Mouse (Mus musculus) stomach, embryonic 16.5 days (tissue): ENCODE measurements at regions not wholly inside any gene's neighbourhood (a gene's known extent, or its start where the extent isn't known, plus 50 kb on each side); places are given as distances from the start of the nearest gene placed in this dataset.

ENCODE experiments used
- ATAC-seq: fragments of 200-750 bp; cut with Nextera tagmentation; 2 replicates; pipeline ENCODE4 v1.8.0; 2017; ENCODE audit warnings: moderate number of reproducible peaks, moderate TSS enrichment; ENCODE audit not compliant: insufficient read depth, low FRiP score
- H3K27ac ChIP-seq: fragments of 300-500 bp; sonication (generic); 2 replicates; pipeline ENCODE4 v1.5.1; 2014; ENCODE audit warnings: low read length
- H3K27me3 ChIP-seq: fragments of 300-500 bp; sonication (generic); 2 replicates; pipeline ENCODE4 v1.6.1; 2014; ENCODE audit warnings: low read length, control low read depth, mixed read lengths; ENCODE audit not compliant: control insufficient read depth, insufficient read depth
- H3K36me3 ChIP-seq: fragments of 300-500 bp; sonication (generic); 2 replicates; pipeline ENCODE4 v1.6.1; 2014; ENCODE audit warnings: low read length; ENCODE audit not compliant: control insufficient read depth, insufficient read depth
- H3K4me1 ChIP-seq: fragments of 300-500 bp; sonication (generic); 2 replicates; pipeline ENCODE4 v1.6.1; 2014; ENCODE audit warnings: low read length, control low read depth, mixed read lengths; ENCODE audit not compliant: control insufficient read depth, insufficient read depth
- H3K4me2 ChIP-seq: fragments of 300-500 bp; sonication (generic); 2 replicates; pipeline ENCODE4 v1.6.1; 2014; ENCODE audit warnings: low read depth, low read length, mixed read lengths
- H3K4me3 ChIP-seq: fragments of 300-500 bp; sonication (generic); replicated peaks from 2 replicates; pipeline ENCODE4 v1.5.1; 2014; ENCODE audit warnings: mild to moderate bottlenecking, low read length
- H3K9ac ChIP-seq: fragments of 300-500 bp; sonication (generic); 2 replicates; pipeline ENCODE4 v1.6.1; 2014; ENCODE audit warnings: low read length
- H3K9me3 ChIP-seq: fragments of 300-500 bp; sonication (generic); replicated peaks from 2 replicates; pipeline ENCODE4 v1.6.1; 2016; ENCODE audit warnings: low read length, control low read depth; ENCODE audit not compliant: control insufficient read depth
- WGBS: fragments of 180-500 bp; shearing (Covaris S2); extraction: QIAGEN DNeasy Blood & Tissue Kit; methylation state at CpG from one replicate; pipeline ENCODE4 v1.1.7; 2014; 5-methylcytosine and 5-hydroxymethylcytosine counted together

DNA sequence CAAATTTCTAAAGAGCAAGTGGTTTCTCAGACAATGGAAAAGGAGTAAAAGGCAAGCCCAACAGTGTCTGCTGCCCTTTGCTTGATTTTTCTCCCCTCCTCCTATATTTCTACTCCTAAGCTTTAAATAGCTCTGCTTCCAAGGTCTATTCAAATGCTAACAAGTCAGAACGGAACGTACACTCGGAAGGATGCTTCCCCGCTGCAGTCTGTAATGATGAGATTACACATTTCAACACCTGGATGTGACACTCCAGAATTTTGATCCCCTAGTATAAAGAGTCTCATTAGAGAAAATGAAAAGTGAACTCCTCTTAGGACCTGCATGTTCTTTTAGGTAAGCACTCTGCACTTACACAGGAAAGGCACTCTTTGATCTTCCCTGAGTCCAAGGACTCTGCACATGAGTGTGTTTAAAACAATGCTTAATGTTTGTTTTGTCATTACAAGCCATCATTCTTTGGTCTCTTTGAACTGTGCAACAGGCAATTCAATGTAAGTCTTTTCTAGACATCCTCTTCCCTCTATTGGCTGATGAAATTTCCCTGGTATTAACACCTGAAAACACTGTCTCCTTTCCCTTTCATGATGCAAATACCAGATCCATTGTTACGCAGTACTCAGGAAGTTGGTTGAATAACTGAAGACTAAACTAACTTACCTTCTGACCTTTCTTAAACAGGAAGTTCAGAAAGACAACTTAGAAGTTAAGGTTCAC, 278.7 kb downstream of the Epha7 start:
- no peak overlapping the region for H3K9ac ChIP-seq
- H3K4me1 ChIP-seq = no peaks in the 10 kb centered on the region; the same call in 1 of the 2 replicates
- H3K27me3 ChIP-seq = no peaks in the 10 kb centered on the region
- H3K4me3 ChIP-seq = no peak overlapping the region
- no peak overlapping the region for H3K4me2 ChIP-seq
- no peak overlapping the region for H3K27ac ChIP-seq
- H3K9me3 ChIP-seq = no peaks in the 10 kb centered on the region
- H3K36me3 ChIP-seq = no peaks in the 10 kb centered on the region
- 57% methylated on average over 5 of the region's 5 CpGs for WGBS
- no peak for ATAC-seq

DNA sequence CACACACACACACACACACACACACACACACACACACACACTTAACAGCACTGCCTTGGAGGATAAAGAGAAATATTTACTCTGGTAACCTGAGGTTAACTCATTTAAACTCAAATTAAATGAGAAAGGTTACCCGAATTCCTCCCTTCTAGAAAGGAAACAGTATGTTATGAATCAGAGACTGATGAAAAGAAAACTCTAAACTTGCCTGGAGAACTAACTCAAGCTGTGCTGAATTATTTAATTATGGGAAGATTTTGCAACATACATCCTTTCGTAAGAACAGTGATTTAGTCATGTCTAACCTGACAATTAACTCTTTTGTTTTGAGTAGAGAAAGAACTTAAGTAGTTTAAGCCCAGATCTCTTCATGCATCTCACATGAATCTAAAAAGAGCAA, 289.4 kb downstream of the Epha7 start:
- no peak overlapping the region for H3K27ac ChIP-seq
- ATAC-seq = no peak
- WGBS = 74% methylated on average over 2 of the region's 2 CpGs

GRCm38 (mm10) chr4:29103414-29103813, 290.5 kb downstream of the Epha7 start:
- no peak overlapping the region for H3K4me2 ChIP-seq
- no peak for ATAC-seq
- no peak overlapping the region for H3K9ac ChIP-seq
- no peaks in the 10 kb centered on the region for H3K9me3 ChIP-seq
- no peak overlapping the region for H3K4me3 ChIP-seq
- H3K4me1 ChIP-seq = no peaks in the 10 kb centered on the region
- 60% methylated on average over 1 of the region's 1 CpGs for WGBS
- no peaks in the 10 kb centered on the region for H3K27me3 ChIP-seq
- no peaks in the 10 kb centered on the region for H3K36me3 ChIP-seq
- no peak overlapping the region for H3K27ac ChIP-seq

More for the DNA sequence above, 289.4 kb downstream of the Epha7 start:
- H3K9me3 ChIP-seq = no peaks in the 10 kb centered on the region
- no peaks in the 10 kb centered on the region for H3K36me3 ChIP-seq
- no peak overlapping the region for H3K9ac ChIP-seq
- H3K4me1 ChIP-seq = no peaks in the 10 kb centered on the region
- no peaks in the 10 kb centered on the region for H3K27me3 ChIP-seq
- H3K4me2 ChIP-seq = no peak overlapping the region
- H3K4me3 ChIP-seq = no peak overlapping the region

GRCm38 (mm10) chr4:29112552-29112951, 299.6 kb downstream of the Epha7 start:
- no peaks in the 10 kb centered on the region for H3K27me3 ChIP-seq
- no peak overlapping the region for H3K4me3 ChIP-seq
- H3K4me1 ChIP-seq = no peaks in the 10 kb centered on the region
- H3K27ac ChIP-seq = no peak overlapping the region
- no peaks in the 10 kb centered on the region for H3K36me3 ChIP-seq
- H3K4me2 ChIP-seq = no peak overlapping the region
- H3K9me3 ChIP-seq = no peaks in the 10 kb centered on the region
- no peak for ATAC-seq
- H3K9ac ChIP-seq = no peak overlapping the region
- 68% methylated on average over 2 of the region's 2 CpGs for WGBS

GRCm38 (mm10) chr4:29117025-29117424, 304.1 kb downstream of the Epha7 start:
- no peak overlapping the region for H3K9ac ChIP-seq
- H3K27me3 ChIP-seq = no peaks in the 10 kb centered on the region
- H3K4me3 ChIP-seq = no peak overlapping the region
- H3K27ac ChIP-seq = no peak overlapping the region
- H3K4me2 ChIP-seq = no peak overlapping the region
- H3K36me3 ChIP-seq = no peaks in the 10 kb centered on the region
- WGBS = 81% methylated on average over 4 of the region's 4 CpGs
- ATAC-seq = no peak
- no peaks in the 10 kb centered on the region for H3K9me3 ChIP-seq
- peaks cover 8% of the 10 kb centered on the region for H3K4me1 ChIP-seq

DNA sequence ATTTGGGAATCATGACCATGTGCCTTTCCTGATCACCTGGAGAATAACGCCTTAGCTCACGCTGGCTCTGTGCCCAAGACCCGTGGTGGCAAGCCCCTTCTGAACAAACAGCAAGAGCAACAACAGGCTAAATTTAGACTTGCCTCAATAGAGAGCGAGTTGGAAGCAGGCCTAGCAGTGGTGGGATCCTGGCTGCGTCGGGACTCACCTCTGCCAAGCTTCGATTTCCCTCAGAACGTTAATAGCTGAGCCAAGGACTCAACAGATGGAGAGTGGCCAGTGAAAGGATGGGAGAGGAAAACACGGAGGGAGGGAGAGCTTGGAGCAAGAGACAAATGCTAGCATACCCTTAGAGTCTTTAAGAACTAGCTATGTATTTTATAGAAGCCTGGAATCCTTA, 305.0 kb downstream of the Epha7 start:
- H3K27ac ChIP-seq = no peak overlapping the region
- no peak overlapping the region for H3K9ac ChIP-seq
- H3K36me3 ChIP-seq = no peaks in the 10 kb centered on the region
- 35% methylated on average over 9 of the region's 9 CpGs for WGBS
- peaks cover 8% of the 10 kb centered on the region for H3K4me1 ChIP-seq
- no peak overlapping the region for H3K4me3 ChIP-seq
- no peaks in the 10 kb centered on the region for H3K9me3 ChIP-seq
- peak; percentile 58; the same call in 1 of the 2 replicates for ATAC-seq
- no peaks in the 10 kb centered on the region for H3K27me3 ChIP-seq
- no peak overlapping the region for H3K4me2 ChIP-seq

GRCm38 (mm10) chr4:29118679-29119479, 305.9 kb downstream of the Epha7 start:
- H3K4me2 ChIP-seq = no peak overlapping the region

GRCm38 (mm10) chr4:29119480-29120153, 306.7 kb downstream of the Epha7 start:
- 65% methylated on average over 9 of the region's 9 CpGs for WGBS
- Histone ChIP-seq H3K4me2 (no peak overlapping the region), H3K9ac (no peak overlapping the region), H3K27ac (no peak overlapping the region), H3K4me3 (no peak overlapping the region), H3K36me3 (no peaks in the 10 kb centered on the region), H3K9me3 (no peaks in the 10 kb centered on the region), H3K27me3 (no peaks in the 10 kb centered on the region), H3K4me1 (peaks cover 8% of the 10 kb centered on the region)
- ATAC-seq = no peak

More at GRCm38 (mm10) chr4:29118679-29119479, 305.9 kb downstream of the Epha7 start:
- Histone ChIP-seq H3K9ac (no peak overlapping the region), H3K9me3 (no peaks in the 10 kb centered on the region), H3K4me1 (peaks cover 8% of the 10 kb centered on the region), H3K36me3 (no peaks in the 10 kb centered on the region), H3K4me3 (no peak overlapping the region), H3K27me3 (no peaks in the 10 kb centered on the region), H3K27ac (no peak overlapping the region)
- WGBS = 19% methylated on average over 7 of the region's 7 CpGs
- no peak for ATAC-seq
